Mouse (Mus musculus): ENCODE measurements around the gene Tctex1d2. TPM values are rescaled to one million over a fixed set of nuclear protein-coding genes. Genes with fewer than 3 reads are reported as not detected.
"Not testable (repeated sequence)": the region's sequence is repeated elsewhere in the genome, so short reads cannot be mapped to it uniquely, and the experiment has no call there.

The Tctex1d2 gene
- total RNA-seq, 1 experiment from 2014 or later: 54.3 TPM

- ATAC-seq (replicated peaks in 1 of 2; ENCODE audit: insufficient read depth in 1 of 2, low FRiP score in 2 of 2, low TSS enrichment in 1 of 2, low read depth in 1 of 2, poor library complexity in 2 of 2, severe bottlenecking in 2 of 2): no peak
Measured at GRCm38 (mm10) chr16:32417457-32417856, 2.0 kb upstream of the Tctex1d2 start.

- no peak for ATAC-seq (replicated peaks in 1 of 2; ENCODE audit: insufficient read depth in 1 of 2, low FRiP score in 2 of 2, low TSS enrichment in 1 of 2, low read depth in 1 of 2, poor library complexity in 2 of 2, severe bottlenecking in 2 of 2)
Measured at GRCm38 (mm10) chr16:32427506-32427905, 8.0 kb downstream of the Tctex1d2 start.

- peak; percentile 80 to 90 for ATAC-seq (replicated peaks in 1 of 2; ENCODE audit: insufficient read depth in 1 of 2, low FRiP score in 2 of 2, low TSS enrichment in 1 of 2, low read depth in 1 of 2, poor library complexity in 2 of 2, severe bottlenecking in 2 of 2)
Measured at GRCm38 (mm10) chr16:32430474-32431046, 11.1 kb downstream of the Tctex1d2 start, which contains the start of gene Pcyt1a. Gene Pcyt1a, plus strand, starts transcription at chr16:32430921.

GRCm38 (mm10) chr16:32431047-32431591 is 11.6 kb downstream of the Tctex1d2 start:
- no peak; a peak in 1 of 4 replicates for ATAC-seq (replicated peaks in 1 of 2; ENCODE audit: insufficient read depth in 1 of 2, low FRiP score in 2 of 2, low TSS enrichment in 1 of 2, low read depth in 1 of 2, poor library complexity in 2 of 2, severe bottlenecking in 2 of 2)

GRCm38 (mm10) chr16:32431926-32432325 is 12.4 kb downstream of the Tctex1d2 start:
- ATAC-seq (replicated peaks in 1 of 2; ENCODE audit: insufficient read depth in 1 of 2, low FRiP score in 2 of 2, low TSS enrichment in 1 of 2, low read depth in 1 of 2, poor library complexity in 2 of 2, severe bottlenecking in 2 of 2): no peak

GRCm38 (mm10) chr16:32433138-32433537 is 13.6 kb downstream of the Tctex1d2 start:
- no peak for ATAC-seq (replicated peaks in 1 of 2; ENCODE audit: insufficient read depth in 1 of 2, low FRiP score in 2 of 2, low TSS enrichment in 1 of 2, low read depth in 1 of 2, poor library complexity in 2 of 2, severe bottlenecking in 2 of 2)

- peak; percentile 82 to 83 for ATAC-seq (replicated peaks in 1 of 2; ENCODE audit: insufficient read depth in 1 of 2, low FRiP score in 2 of 2, low TSS enrichment in 1 of 2, low read depth in 1 of 2, poor library complexity in 2 of 2, severe bottlenecking in 2 of 2)
Measured at GRCm38 (mm10) chr16:32434066-32434465, 14.6 kb downstream of the Tctex1d2 start.

GRCm38 (mm10) chr16:32434691-32435090 is 15.2 kb downstream of the Tctex1d2 start:
- ATAC-seq (replicated peaks in 1 of 2; ENCODE audit: insufficient read depth in 1 of 2, low FRiP score in 2 of 2, low TSS enrichment in 1 of 2, low read depth in 1 of 2, poor library complexity in 2 of 2, severe bottlenecking in 2 of 2): no peak

- no peak for ATAC-seq (replicated peaks in 1 of 2; ENCODE audit: insufficient read depth in 1 of 2, low FRiP score in 2 of 2, low TSS enrichment in 1 of 2, low read depth in 1 of 2, poor library complexity in 2 of 2, severe bottlenecking in 2 of 2)
Measured at GRCm38 (mm10) chr16:32436657-32437056, 17.2 kb downstream of the Tctex1d2 start.

- ATAC-seq (replicated peaks in 1 of 2; ENCODE audit: insufficient read depth in 1 of 2, low FRiP score in 2 of 2, low TSS enrichment in 1 of 2, low read depth in 1 of 2, poor library complexity in 2 of 2, severe bottlenecking in 2 of 2): no peak
Measured at GRCm38 (mm10) chr16:32437266-32437665, 17.8 kb downstream of the Tctex1d2 start.

- ATAC-seq (replicated peaks in 1 of 2; ENCODE audit: insufficient read depth in 1 of 2, low FRiP score in 2 of 2, low TSS enrichment in 1 of 2, low read depth in 1 of 2, poor library complexity in 2 of 2, severe bottlenecking in 2 of 2): no peak
Measured at GRCm38 (mm10) chr16:32441432-32441831, 21.9 kb downstream of the Tctex1d2 start.

GRCm38 (mm10) chr16:32444615-32445014 is 25.1 kb downstream of the Tctex1d2 start:
- not testable (repeated sequence) for ATAC-seq (replicated peaks in 1 of 2; ENCODE audit: insufficient read depth in 1 of 2, low FRiP score in 2 of 2, low TSS enrichment in 1 of 2, low read depth in 1 of 2, poor library complexity in 2 of 2, severe bottlenecking in 2 of 2)

GRCm38 (mm10) chr16:32445558-32445957 is 26.1 kb downstream of the Tctex1d2 start:
- ATAC-seq (replicated peaks in 1 of 2; ENCODE audit: insufficient read depth in 1 of 2, low FRiP score in 2 of 2, low TSS enrichment in 1 of 2, low read depth in 1 of 2, poor library complexity in 2 of 2, severe bottlenecking in 2 of 2): no peak

GRCm38 (mm10) chr16:32446563-32447138 is 27.1 kb downstream of the Tctex1d2 start:
- ATAC-seq (replicated peaks in 1 of 2; ENCODE audit: insufficient read depth in 1 of 2, low FRiP score in 2 of 2, low TSS enrichment in 1 of 2, low read depth in 1 of 2, poor library complexity in 2 of 2, severe bottlenecking in 2 of 2): no peak

GRCm38 (mm10) chr16:32449665-32450064 is 30.2 kb downstream of the Tctex1d2 start:
- ATAC-seq (replicated peaks in 1 of 2; ENCODE audit: insufficient read depth in 1 of 2, low FRiP score in 2 of 2, low TSS enrichment in 1 of 2, low read depth in 1 of 2, poor library complexity in 2 of 2, severe bottlenecking in 2 of 2): no peak

GRCm38 (mm10) chr16:32450133-32450532 is 30.6 kb downstream of the Tctex1d2 start:
- no peak for ATAC-seq (replicated peaks in 1 of 2; ENCODE audit: insufficient read depth in 1 of 2, low FRiP score in 2 of 2, low TSS enrichment in 1 of 2, low read depth in 1 of 2, poor library complexity in 2 of 2, severe bottlenecking in 2 of 2)

- ATAC-seq (replicated peaks in 1 of 2; ENCODE audit: insufficient read depth in 1 of 2, low FRiP score in 2 of 2, low TSS enrichment in 1 of 2, low read depth in 1 of 2, poor library complexity in 2 of 2, severe bottlenecking in 2 of 2): no peak
Measured at GRCm38 (mm10) chr16:32453102-32453501, 33.6 kb downstream of the Tctex1d2 start.

GRCm38 (mm10) chr16:32454646-32455045 is 35.1 kb downstream of the Tctex1d2 start:
- no peak for ATAC-seq (replicated peaks in 1 of 2; ENCODE audit: insufficient read depth in 1 of 2, low FRiP score in 2 of 2, low TSS enrichment in 1 of 2, low read depth in 1 of 2, poor library complexity in 2 of 2, severe bottlenecking in 2 of 2)

- ATAC-seq (replicated peaks in 1 of 2; ENCODE audit: insufficient read depth in 1 of 2, low FRiP score in 2 of 2, low TSS enrichment in 1 of 2, low read depth in 1 of 2, poor library complexity in 2 of 2, severe bottlenecking in 2 of 2): no peak
Measured at GRCm38 (mm10) chr16:32456086-32456485, 36.6 kb downstream of the Tctex1d2 start.

Measured in hematopoietic stem cell, adult 5-6 weeks (primary cell).